Mouse (Mus musculus): ENCODE measurements around the gene Nr1h3.
"Not testable (repeated sequence)": the region's sequence is repeated elsewhere in the genome, so short reads cannot be mapped to it uniquely, and the experiment has no call there.

Gene Nr1h3

GRCm38 (mm10) chr2:91202222-91202971 lies at the start of gene Nr1h3, which contains the start of gene Acp2:
Gene Nr1h3 (minus strand): TSS chr2:91202834.
Gene Acp2 (plus strand): TSS chr2:91202885.
- peak; percentile 89 to 95 for DNase-seq (ENCODE audit: low spot score in 2 of 2)

- DNase-seq (ENCODE audit: low spot score in 2 of 2): no peak
These were observed 49.4 kb upstream of the Nr1h3 start for GRCm38 (mm10) chr2:91252001-91252400.

- DNase-seq (ENCODE audit: low spot score in 2 of 2): no peak
These were observed 45.7 kb upstream of the Nr1h3 start for GRCm38 (mm10) chr2:91248366-91248765.

- DNase-seq (ENCODE audit: low spot score in 2 of 2): no peak
These were observed 42.1 kb upstream of the Nr1h3 start for GRCm38 (mm10) chr2:91244557-91245228.

- no peak for DNase-seq (ENCODE audit: low spot score in 2 of 2)
These were observed 40.8 kb upstream of the Nr1h3 start for GRCm38 (mm10) chr2:91243416-91243815.

GRCm38 (mm10) chr2:91242547-91242946 lies 39.9 kb upstream of the Nr1h3 start:
- no peak for DNase-seq (ENCODE audit: low spot score in 2 of 2)

GRCm38 (mm10) chr2:91237511-91238080 lies 35.0 kb upstream of the Nr1h3 start:
- not testable (repeated sequence) for DNase-seq (ENCODE audit: low spot score in 2 of 2)

GRCm38 (mm10) chr2:91236601-91237510 lies 34.2 kb upstream of the Nr1h3 start, which contains the start of gene Ddb2:
Gene Ddb2 (minus strand): TSS chr2:91236982.
- peak; percentile 90 for DNase-seq (ENCODE audit: low spot score in 2 of 2)

GRCm38 (mm10) chr2:91229735-91230134 lies 27.1 kb upstream of the Nr1h3 start:
- no peak for DNase-seq (ENCODE audit: low spot score in 2 of 2)

GRCm38 (mm10) chr2:91223614-91224013 lies 21.0 kb upstream of the Nr1h3 start:
- no peak for DNase-seq (ENCODE audit: low spot score in 2 of 2)

- no peak for DNase-seq (ENCODE audit: low spot score in 2 of 2)
These were observed 17.9 kb upstream of the Nr1h3 start for GRCm38 (mm10) chr2:91220501-91220900.

- no peak for DNase-seq (ENCODE audit: low spot score in 2 of 2)
These were observed 14.4 kb upstream of the Nr1h3 start for GRCm38 (mm10) chr2:91217032-91217431.

GRCm38 (mm10) chr2:91213311-91213710 lies 10.7 kb upstream of the Nr1h3 start:
- DNase-seq (ENCODE audit: low spot score in 2 of 2): no peak

- DNase-seq (ENCODE audit: low spot score in 2 of 2): peak in 1 of 2 experiments; percentile 51
These were observed 3.7 kb upstream of the Nr1h3 start for GRCm38 (mm10) chr2:91206254-91206775.

- DNase-seq (ENCODE audit: low spot score in 2 of 2): no peak
These were observed 480 bp upstream of the Nr1h3 start for GRCm38 (mm10) chr2:91202972-91203656.

GRCm38 (mm10) chr2:91198888-91199287 lies 3.7 kb downstream of the Nr1h3 start:
- DNase-seq (ENCODE audit: low spot score in 2 of 2): no peak

- DNase-seq (ENCODE audit: low spot score in 2 of 2): peak; percentile 76 to 81
These were observed 6.0 kb downstream of the Nr1h3 start for GRCm38 (mm10) chr2:91196577-91197001.

GRCm38 (mm10) chr2:91194624-91195332 lies 7.9 kb downstream of the Nr1h3 start:
- peak; percentile 89 to 91 for DNase-seq (ENCODE audit: low spot score in 2 of 2)

- no peak for DNase-seq (ENCODE audit: low spot score in 2 of 2)
These were observed 12.1 kb downstream of the Nr1h3 start for GRCm38 (mm10) chr2:91190501-91190900.

GRCm38 (mm10) chr2:91187431-91187830 lies 15.2 kb downstream of the Nr1h3 start:
- peak in 1 of 2 experiments; percentile 37 for DNase-seq (ENCODE audit: low spot score in 2 of 2)
